Mouse (Mus musculus) kidney, postnatal 0 days (tissue): ENCODE data around the gene Hecw2. TPM values are rescaled to one million over a fixed set of nuclear protein-coding genes. Genes with fewer than 3 reads are reported as not detected.
A peak's percentile ranks its signal among the peaks of the same experiment; 100 is the strongest.

Source experiments
- ATAC-seq: fragments of 200-750 bp; cut with Nextera tagmentation; replicated peaks from 2 replicates; pipeline ENCODE4 v1.8.0; 2017; ENCODE audit warnings: low read depth, moderate number of reproducible peaks, moderate TSS enrichment, moderate library complexity; ENCODE audit not compliant: low FRiP score
- DNase-seq: peaks from one replicate; pipeline ENCODE4 v3.0.0-alpha.2; 2016; ENCODE audit warnings: low spot score
- H3K27ac ChIP-seq: fragments of 300-500 bp; sonication (generic); 2 replicates; pipeline ENCODE4 v1.5.1; 2014; ENCODE audit warnings: mild to moderate bottlenecking
- H3K27me3 ChIP-seq: fragments of 300-500 bp; sonication (generic); 2 replicates; pipeline ENCODE4 v1.6.1; 2014; ENCODE audit warnings: low read length, mixed read lengths; ENCODE audit not compliant: insufficient read depth
- H3K36me3 ChIP-seq: fragments of 300-500 bp; sonication (generic); 2 replicates; pipeline ENCODE4 v1.6.1; 2014; ENCODE audit warnings: low read length, mixed read lengths; ENCODE audit not compliant: insufficient read depth
- H3K4me1 ChIP-seq: fragments of 300-500 bp; sonication (generic); replicated peaks from 2 replicates; pipeline ENCODE4 v1.6.1; 2014; ENCODE audit warnings: antibody characterized with exemption, low read length, mixed read lengths; ENCODE audit not compliant: insufficient read depth
- H3K4me2 ChIP-seq: fragments of 300-500 bp; sonication (generic); 2 replicates; pipeline ENCODE4 v1.6.1; 2014; ENCODE audit warnings: mild to moderate bottlenecking, low read length, moderate library complexity, mixed read lengths
- H3K4me3 ChIP-seq: fragments of 300-500 bp; sonication (generic); replicated peaks from 2 replicates; pipeline ENCODE4 v1.5.1; 2014; ENCODE audit warnings: low read depth, low read length
- H3K9ac ChIP-seq: fragments of 300-500 bp; sonication (generic); 2 replicates; pipeline ENCODE4 v1.6.1; 2014; ENCODE audit warnings: low read depth, low read length
- H3K9me3 ChIP-seq: fragments of 300-500 bp; sonication (generic); replicated peaks from 2 replicates; pipeline ENCODE4 v1.6.1; 2016; ENCODE audit warnings: low read length, inconsistent platforms, mixed read lengths
- CTCF ChIP-seq: IDR thresholded peaks from 2 replicates; pipeline ENCODE4 v1.5.1; 2016; ENCODE audit warnings: antibody characterized with exemption, low read depth, mild to moderate bottlenecking, moderate library complexity
- WGBS: fragments of 180-500 bp; shearing (Covaris S2); extraction: QIAGEN DNeasy Blood & Tissue Kit; methylation state at CpG from one replicate; pipeline ENCODE4 v1.1.7; 2014; 5-methylcytosine and 5-hydroxymethylcytosine counted together
- polyA plus RNA-seq: library from polyadenylated mRNA; unstranded; fragments of >200 nt; fragmentation: Nextera tagmentation; extraction: Ambion mirVana; gene quantifications from 2 replicates; pipeline ENCODE4 v1.2.1, GENCODE M21; 2015

Hecw2 gene
- polyA plus RNA-seq, 1 experiment from 2014 or later, result 2.5 TPM

DNA sequence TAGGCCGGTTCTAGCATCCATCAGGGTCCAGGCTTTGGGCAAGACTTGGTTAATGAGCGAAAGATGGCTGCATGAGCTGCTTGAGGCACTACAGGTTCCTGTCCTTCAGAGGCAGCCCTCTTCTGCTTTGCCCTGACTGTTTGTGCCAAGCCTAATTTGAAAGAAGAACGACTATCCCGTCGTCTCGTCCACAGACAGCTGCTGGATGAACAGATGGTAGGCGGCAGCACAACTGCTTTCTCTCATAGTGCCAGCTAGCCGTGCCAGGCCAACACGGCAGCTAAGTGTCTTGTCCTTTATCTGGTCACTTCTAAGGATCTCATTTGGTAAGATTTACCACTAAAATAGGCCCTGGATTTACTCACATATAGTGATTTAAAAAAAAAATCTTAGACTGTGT lies 365.9 kb downstream of the Hecw2 start:
- Histone ChIP-seq H3K4me2 (no peak overlapping the region), H3K27me3 (no peaks in the 10 kb centered on the region), H3K4me1 (no peaks in the 10 kb centered on the region; the same call in 1 of the 2 replicates), H3K9ac (no peak overlapping the region), H3K27ac (no peak overlapping the region), H3K4me3 (no peak overlapping the region), H3K9me3 (no peaks in the 10 kb centered on the region), H3K36me3 (no peaks in the 10 kb centered on the region)
- DNase-seq (no peak), ATAC-seq (no peak)
- WGBS, result 78% methylated on average over 9 of the region's 9 CpGs
- TF ChIP-seq CTCF, result no peak

DNA sequence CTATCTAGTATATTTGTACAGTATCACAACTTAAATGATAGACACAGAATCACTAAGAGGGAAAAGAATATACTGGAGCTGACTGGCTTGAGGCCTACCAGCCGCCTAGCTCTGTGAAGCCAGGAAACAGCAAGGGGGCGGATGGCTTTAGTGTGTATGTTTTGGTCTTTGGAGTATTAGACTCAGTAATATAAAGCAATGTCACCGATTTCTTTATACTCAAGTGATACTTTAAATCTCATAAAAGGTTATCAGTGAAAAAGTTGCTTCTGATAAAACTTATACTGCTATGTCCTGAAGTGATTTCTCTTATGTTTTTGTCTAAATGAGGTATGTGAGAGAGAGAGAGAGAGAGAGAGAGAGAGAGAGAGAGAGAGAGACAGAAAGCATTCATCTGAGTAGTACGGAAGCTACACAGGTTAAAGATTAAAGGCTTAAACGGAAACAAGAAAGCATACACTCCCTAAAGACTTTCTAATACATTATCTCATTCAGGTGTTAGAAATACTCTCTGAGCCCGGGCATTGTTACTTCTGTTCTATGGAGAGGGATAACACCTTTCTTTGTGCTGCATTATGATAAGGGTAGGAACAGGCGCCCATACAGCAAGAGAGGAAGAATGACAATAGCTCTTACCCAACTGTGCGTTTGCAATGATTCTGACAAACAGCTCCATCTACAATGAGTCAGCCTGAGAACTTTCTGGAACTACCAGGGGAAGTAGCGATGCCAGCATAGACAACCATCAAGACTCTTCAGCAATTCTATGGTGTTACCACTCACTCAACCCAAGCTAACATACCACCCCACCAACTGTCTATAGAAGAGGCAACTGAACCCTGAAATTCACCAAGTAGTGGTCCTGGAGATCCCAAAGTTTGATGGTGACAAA lies 370.3 kb downstream of the Hecw2 start:
- no peak overlapping the region for H3K9ac ChIP-seq
- no peaks in the 10 kb centered on the region for H3K36me3 ChIP-seq
- H3K4me1 ChIP-seq, result peaks cover 4% of the 10 kb centered on the region; the same call in 1 of the 2 replicates
- no peak for DNase-seq
- no peak overlapping the region for H3K4me2 ChIP-seq
- no peak overlapping the region for H3K4me3 ChIP-seq
- H3K27ac ChIP-seq, result peak overlapping the region; percentile 31; the same call in 1 of the 2 replicates
- no peak for ATAC-seq
- no peak for TF ChIP-seq CTCF
- no peaks in the 10 kb centered on the region for H3K27me3 ChIP-seq
- H3K9me3 ChIP-seq, result no peaks in the 10 kb centered on the region
- 80% methylated on average over 9 of the region's 9 CpGs for WGBS

DNA sequence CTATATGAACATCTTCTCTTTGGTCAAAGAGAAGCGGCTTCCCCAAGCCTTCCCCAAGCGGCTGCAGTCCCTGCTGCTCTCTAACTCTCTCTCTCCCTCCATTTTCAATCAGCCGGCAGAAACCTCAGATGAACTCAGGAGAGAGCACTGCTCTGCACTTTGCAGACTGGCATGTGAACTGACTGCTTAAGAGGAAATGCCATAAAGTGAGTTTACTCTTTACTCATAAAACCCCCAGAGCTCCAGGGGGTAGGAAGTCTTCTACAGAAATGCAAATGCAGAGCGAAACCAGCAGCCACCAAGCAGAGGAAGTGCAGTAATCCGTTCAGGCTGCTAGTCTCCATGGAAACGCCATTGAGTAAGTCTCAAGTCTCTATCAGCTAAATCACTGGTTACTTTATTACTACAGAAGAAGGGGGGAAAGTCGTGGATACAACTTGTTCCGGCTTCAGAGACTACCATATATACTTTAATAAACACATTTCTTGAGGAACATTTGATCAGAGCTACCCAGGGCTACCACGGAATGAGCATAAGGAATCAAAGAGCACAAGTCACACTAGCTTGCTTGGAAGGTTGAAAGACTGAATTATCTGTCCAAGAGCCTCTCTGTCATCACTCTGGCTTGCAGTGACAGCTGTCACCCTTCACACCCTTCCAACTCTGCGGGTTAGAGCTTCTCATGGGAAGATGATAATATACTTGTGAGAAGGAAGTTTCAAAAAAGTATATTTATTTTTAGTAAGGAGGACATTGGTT lies 371.1 kb downstream of the Hecw2 start:
- DNase-seq, result peak; percentile 85
- peak; percentile 89 for ATAC-seq
- Histone ChIP-seq H3K4me2 (peak overlapping the region; percentile 52), H3K36me3 (no peaks in the 10 kb centered on the region), H3K9me3 (no peaks in the 10 kb centered on the region), H3K9ac (no peak overlapping the region), H3K27me3 (no peaks in the 10 kb centered on the region), H3K27ac (peak overlapping the region; percentile 60), H3K4me3 (peak overlapping the region; percentile 8; the same call in 1 of the 2 replicates), H3K4me1 (peaks cover 4% of the 10 kb centered on the region; the same call in 1 of the 2 replicates)
- 7% methylated on average over 10 of the region's 10 CpGs for WGBS
- TF ChIP-seq CTCF, result no peak

DNA sequence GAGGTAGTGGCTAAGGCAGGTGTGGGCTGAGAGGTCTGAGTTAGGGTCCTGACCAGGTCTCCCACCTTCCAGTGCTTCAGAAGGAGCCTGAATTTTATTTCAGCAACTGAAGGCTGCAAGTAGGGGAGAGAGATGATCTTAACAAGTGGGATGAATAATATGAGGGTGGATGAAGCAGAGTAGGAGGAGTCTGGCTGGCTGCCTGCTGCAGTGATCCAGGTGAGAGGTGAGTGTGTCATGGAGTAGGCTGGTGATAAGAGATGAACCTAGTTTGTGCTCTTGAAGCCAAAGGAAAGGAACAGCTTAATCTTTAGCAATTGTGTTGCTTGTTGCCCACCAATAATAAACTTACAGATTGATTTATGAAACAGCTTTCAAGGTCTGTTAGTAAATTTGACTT lies 373.0 kb downstream of the Hecw2 start:
- no peak for TF ChIP-seq CTCF
- no peak overlapping the region for H3K27ac ChIP-seq
- no peak overlapping the region for H3K4me3 ChIP-seq
- peaks cover 4% of the 10 kb centered on the region; the same call in 1 of the 2 replicates for H3K4me1 ChIP-seq
- no peak overlapping the region for H3K4me2 ChIP-seq
- DNase-seq (no peak), ATAC-seq (no peak)
- no peak overlapping the region for H3K9ac ChIP-seq
- no peaks in the 10 kb centered on the region for H3K27me3 ChIP-seq
- H3K36me3 ChIP-seq, result no peaks in the 10 kb centered on the region
- H3K9me3 ChIP-seq, result no peaks in the 10 kb centered on the region

DNA sequence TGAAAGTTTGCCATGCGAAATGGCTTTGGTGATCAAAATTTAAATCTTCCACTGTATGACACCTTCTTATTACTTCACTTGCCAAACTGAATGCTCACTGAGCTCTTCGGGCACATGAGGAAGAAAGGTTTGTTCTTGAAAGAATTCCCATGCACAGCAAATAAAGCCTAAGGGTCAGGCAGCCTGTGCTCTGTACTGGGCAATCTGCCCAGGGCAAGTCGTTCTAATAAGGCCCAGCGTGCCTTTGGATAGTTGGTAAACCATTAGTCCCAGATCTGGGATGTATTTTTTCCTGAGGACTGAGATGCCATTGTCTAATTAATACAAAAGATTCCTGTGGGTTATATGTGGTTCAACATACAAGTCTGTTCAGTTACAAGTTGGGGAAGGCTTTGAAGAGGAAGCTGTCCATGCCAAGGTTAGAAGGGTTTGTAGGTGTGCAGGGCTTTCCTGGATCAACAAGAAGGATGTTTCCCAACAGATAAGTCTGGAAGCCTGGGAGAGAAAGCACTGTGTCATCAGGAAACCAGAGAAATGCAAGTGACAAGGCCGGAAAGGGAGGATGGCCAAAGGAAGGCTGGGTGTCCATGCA lies 374.8 kb downstream of the Hecw2 start:
- ATAC-seq, result no peak
- TF ChIP-seq CTCF, result no peak
- Histone ChIP-seq H3K36me3 (no peaks in the 10 kb centered on the region), H3K4me1 (peaks cover 4% of the 10 kb centered on the region; the same call in 1 of the 2 replicates), H3K9ac (no peak overlapping the region), H3K27me3 (no peaks in the 10 kb centered on the region), H3K9me3 (no peaks in the 10 kb centered on the region), H3K4me2 (no peak overlapping the region), H3K27ac (no peak overlapping the region), H3K4me3 (no peak overlapping the region)
- DNase-seq, result no peak
- WGBS, result 64% methylated on average over 5 of the region's 5 CpGs
